9 mouse cellular contexts compared by ENCODE assay signal in genomic region chr13:97853356-97853968, GRCm38 (mm10).
DNase-seq lines count a peak whose midpoint lies in the region; ATAC-seq lines count a peak whose summit lies in the region.
"Had no signal": no experiment of that assay in that cellular context is flagged by ENCODE, and none has a peak within 500 bp of the region (broad histone marks: within the 10 kb centered on the region; RNA-seq: fewer than 3 reads in every experiment).

No protein-coding gene starts in this region.

- H3K4me2 ChIP-seq in heart, embryonic 14.5 days (ENCODE audit: low read length), result no peak overlapping the region
- H3K4me2 ChIP-seq in hindbrain, embryonic 13.5 days, result no peak overlapping the region
- H3K4me2 ChIP-seq in forebrain, embryonic 12.5 days, result no peak overlapping the region
- H3K4me2 ChIP-seq: liver, embryonic 15.5 days had no signal

- no peaks in the 10 kb centered on the region for H3K9me3 ChIP-seq in heart, embryonic 14.5 days (ENCODE audit: control insufficient read depth, low read length)
- H3K9me3 ChIP-seq in hindbrain, embryonic 13.5 days, result no peaks in the 10 kb centered on the region
- no peaks in the 10 kb centered on the region for H3K9me3 ChIP-seq in forebrain, embryonic 12.5 days
- H3K9me3 ChIP-seq: liver, embryonic 15.5 days had no signal

- no peaks in the 10 kb centered on the region for H3K27me3 ChIP-seq in heart, embryonic 14.5 days (ENCODE audit: control insufficient read depth, insufficient read depth, low read length)
- H3K27me3 ChIP-seq in hindbrain, embryonic 13.5 days, result no peaks in the 10 kb centered on the region
- H3K27me3 ChIP-seq in forebrain, embryonic 12.5 days, result no peaks in the 10 kb centered on the region
- H3K27me3 ChIP-seq: liver, embryonic 15.5 days had no signal

- WGBS in heart, embryonic 14.5 days, result 35% methylated on average over 8 of the region's 8 CpGs
- WGBS in hindbrain, embryonic 13.5 days, result 65% methylated on average over 8 of the region's 8 CpGs
- WGBS in forebrain, embryonic 12.5 days, result 83% methylated on average over 8 of the region's 8 CpGs

- H3K4me3 ChIP-seq in heart, embryonic 14.5 days (ENCODE audit: control insufficient read depth in 1 of 2, insufficient read depth in 1 of 2, low read depth in 1 of 2, low read length in 2 of 2), result no peak overlapping the region
- H3K4me3 ChIP-seq in hindbrain, embryonic 13.5 days, result no peak overlapping the region
- H3K4me3 ChIP-seq in forebrain, embryonic 12.5 days (replicated peaks), result no peak overlapping the region
- H3K4me3 ChIP-seq: liver, embryonic 15.5 days had no signal

- H3K27ac ChIP-seq in heart, embryonic 14.5 days (replicated peaks in 1 of 2; ENCODE audit: control insufficient read depth in 1 of 2, insufficient read depth in 1 of 2, low read depth in 2 of 2, low read length in 2 of 2), result 0 out of 4 replicates have a peak overlapping the region, but pooled peaks have one; percentile 14 to 35
- no peak overlapping the region for H3K27ac ChIP-seq in hindbrain, embryonic 13.5 days
- no peak overlapping the region for H3K27ac ChIP-seq in forebrain, embryonic 12.5 days
- H3K27ac ChIP-seq: liver, embryonic 15.5 days had no signal

- H3K9ac ChIP-seq in heart, embryonic 14.5 days (ENCODE audit: low read length), result no peak overlapping the region
- H3K9ac ChIP-seq in hindbrain, embryonic 13.5 days, result no peak overlapping the region
- no peak overlapping the region for H3K9ac ChIP-seq in forebrain, embryonic 12.5 days
- H3K9ac ChIP-seq: liver, embryonic 15.5 days had no signal

- H3K36me3 ChIP-seq in heart, embryonic 14.5 days (ENCODE audit: control insufficient read depth, insufficient read depth, low read length), result no peaks in the 10 kb centered on the region
- H3K36me3 ChIP-seq in hindbrain, embryonic 13.5 days, result no peaks in the 10 kb centered on the region
- no peaks in the 10 kb centered on the region for H3K36me3 ChIP-seq in forebrain, embryonic 12.5 days (replicated peaks)
- H3K36me3 ChIP-seq: liver, embryonic 15.5 days had no signal

- H3K4me1 ChIP-seq in heart, embryonic 14.5 days (ENCODE audit: control insufficient read depth in 2 of 2, insufficient read depth in 2 of 2, low read length in 2 of 2), result peaks cover 13 to 22% of the 10 kb centered on the region in 2 experiments; a peak in 3 of 4 replicates
- H3K4me1 ChIP-seq in hindbrain, embryonic 13.5 days (replicated peaks), result no peaks in the 10 kb centered on the region
- H3K4me1 ChIP-seq in forebrain, embryonic 12.5 days, result no peaks in the 10 kb centered on the region

- DNase-seq in kidney, adult 9 months, result peak; percentile 19
- no peak for DNase-seq in kidney, adult 8-10 months
- DNase-seq in brain, adult 2 months (ENCODE audit: low read depth, low spot score), result peak; percentile 51
- DNase-seq in lung, postnatal 25 days (ENCODE audit: low spot score), result peak; percentile 44
- DNase-seq in frontal cortex, postnatal 14 days (ENCODE audit: low spot score in 2 of 2), result no peak

- no peak; the same call in 1 of the 2 replicates for ATAC-seq in heart, embryonic 14.5 days (ENCODE audit: insufficient number of reproducible peaks, insufficient read depth, low FRiP score, low read depth)
- no peak for ATAC-seq in hindbrain, embryonic 13.5 days (ENCODE audit: low FRiP score)
- ATAC-seq in forebrain, embryonic 12.5 days (ENCODE audit: low FRiP score), result no peak

Comparison
In these comparisons a context has a peak if more than half of its experiments do, and no peak if none do; other contexts are left out.
1. DNase-seq: peak in kidney, adult 9 months (single experiment), brain, adult 2 months (single experiment) and lung, postnatal 25 days (single experiment); none in kidney, adult 8-10 months (0 of 2) and frontal cortex, postnatal 14 days (0 of 2).
2. H3K27ac ChIP-seq: peak in heart, embryonic 14.5 days (2 of 2); none in hindbrain, embryonic 13.5 days (single experiment) and forebrain, embryonic 12.5 days (single experiment).